Mouse (Mus musculus) limb, embryonic 10.5 days (tissue): ENCODE data around the gene Plce1. TPM values are rescaled to one million over a fixed set of nuclear protein-coding genes. Genes with fewer than 3 reads are reported as not detected.

Experiments used
- polyA plus RNA-seq: library from polyadenylated mRNA; unstranded; fragments of >200 nt; fragmentation: Nextera tagmentation; extraction: Ambion mirVana; gene quantifications from 2 replicates; pipeline ENCODE4 v1.2.1, GENCODE M21; 2016

Gene Plce1
- polyA plus RNA-seq, 1 experiment from 2014 or later = 2.6 TPM

Other genes with a start within 250 kb of the Plce1 start
- gene Lgi1, start 216.6 kb upstream of the Plce1 start, polyA plus RNA-seq = 0.28 and 0.50 TPM in 2 replicates
- 3.1 and 4.9 TPM in 2 replicates for gene Slc35g1, start 85.1 kb upstream of the Plce1 start, polyA plus RNA-seq